Mouse (Mus musculus): ENCODE results near the gene Fgfr2.

DNA sequence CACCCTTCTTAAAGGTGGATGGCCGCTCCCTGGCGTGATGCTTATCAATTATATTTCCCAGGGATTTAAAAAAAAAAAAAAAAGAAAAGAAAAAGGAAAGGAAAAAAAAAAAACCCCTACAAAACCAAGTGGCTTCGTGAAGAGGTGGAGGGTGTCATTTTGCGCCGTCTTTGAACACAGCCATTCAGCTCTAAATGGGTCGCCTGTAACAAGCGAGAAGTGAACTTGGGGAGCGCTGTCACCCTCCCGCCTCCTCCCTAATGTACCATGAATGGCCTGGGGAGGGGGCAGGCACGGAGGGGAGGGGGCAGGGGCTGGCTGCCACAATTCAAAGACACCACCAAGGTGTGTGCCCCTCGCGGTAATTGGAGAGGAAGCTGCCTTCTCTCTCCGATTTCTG lies 1478.6 kb downstream of the Fgfr2 start:
- TF ChIP-seq CTCF (IDR thresholded peaks at IDR 0.05; ENCODE audit: borderline replicate concordance, extremely low read depth, insufficient read depth, insufficient read length) (no peak), POLR2A (IDR thresholded peaks at IDR 0.05; ENCODE audit: borderline replicate concordance, extremely low read depth, insufficient read depth, insufficient read length, poor library complexity, severe bottlenecking) (no peak)

Data from brain, embryonic 14.5 days (tissue).